Mouse (Mus musculus): ENCODE results near the gene Folr1.

Folr1 gene

DNA sequence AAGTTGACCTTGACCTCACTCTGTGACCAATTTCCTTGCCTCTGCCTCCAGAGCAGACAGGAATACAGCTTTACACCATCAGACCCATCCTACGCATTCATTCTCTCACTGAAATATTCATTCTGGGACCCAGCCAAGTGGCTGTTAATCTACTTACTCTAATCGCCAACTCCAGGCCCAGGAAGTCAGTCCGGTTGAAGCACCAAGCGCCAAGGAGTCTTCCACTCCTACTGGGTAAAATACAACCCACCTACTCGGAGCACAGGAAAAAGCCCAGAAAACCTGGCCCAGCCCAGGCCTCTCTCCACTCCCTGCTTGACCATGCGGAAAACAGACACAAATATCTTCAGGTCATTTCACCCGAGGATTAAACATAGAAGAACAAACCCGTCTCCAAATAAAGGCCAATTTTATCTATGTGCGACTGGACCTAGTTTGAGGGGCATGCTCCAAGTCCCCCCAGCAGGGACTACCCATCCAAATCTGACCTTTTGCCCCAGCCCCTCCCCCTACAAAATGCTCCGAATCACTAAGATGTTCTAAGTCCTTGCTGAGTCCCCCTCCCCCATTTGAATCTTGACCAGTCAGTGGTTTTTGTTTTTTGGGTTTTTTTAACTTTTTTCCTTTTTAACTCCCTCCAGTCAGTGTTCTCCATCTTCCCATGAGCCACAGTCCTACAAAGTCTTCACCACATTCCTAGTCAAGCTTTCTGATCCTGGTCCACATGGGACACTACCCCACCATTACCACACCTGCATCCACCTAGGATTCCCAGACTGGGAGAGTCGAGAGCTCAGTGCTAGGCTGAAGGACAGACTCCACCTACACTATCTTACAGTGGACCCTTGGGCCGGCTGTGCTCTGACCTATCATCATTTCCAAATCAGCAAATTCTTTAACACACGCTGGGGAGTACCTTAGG is 2.1 kb downstream of the Folr1 start:
- in situ Hi-C loops (cut with MboI), result no loop called here

DNA sequence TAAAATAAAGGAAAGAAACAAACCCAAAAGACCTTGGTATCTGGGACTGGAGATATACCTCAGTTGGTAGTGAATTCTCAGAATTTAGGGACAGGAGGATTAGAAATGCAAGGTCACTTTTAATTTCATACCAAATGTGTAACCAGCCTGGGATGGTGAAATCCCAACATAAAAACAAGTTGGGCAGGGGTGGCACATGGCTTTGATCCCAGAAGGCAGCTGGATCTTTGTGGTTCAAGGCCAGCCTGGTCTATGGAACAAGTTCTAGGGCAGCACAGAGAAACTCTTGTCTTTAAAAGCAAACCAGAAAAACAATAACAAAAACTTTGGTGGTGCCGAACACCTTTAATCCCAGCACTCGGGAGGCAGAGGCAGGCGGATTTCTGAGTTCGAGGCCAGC is 3.1 kb downstream of the Folr1 start:
- in situ Hi-C loops (cut with MboI), result no loop called here

DNA sequence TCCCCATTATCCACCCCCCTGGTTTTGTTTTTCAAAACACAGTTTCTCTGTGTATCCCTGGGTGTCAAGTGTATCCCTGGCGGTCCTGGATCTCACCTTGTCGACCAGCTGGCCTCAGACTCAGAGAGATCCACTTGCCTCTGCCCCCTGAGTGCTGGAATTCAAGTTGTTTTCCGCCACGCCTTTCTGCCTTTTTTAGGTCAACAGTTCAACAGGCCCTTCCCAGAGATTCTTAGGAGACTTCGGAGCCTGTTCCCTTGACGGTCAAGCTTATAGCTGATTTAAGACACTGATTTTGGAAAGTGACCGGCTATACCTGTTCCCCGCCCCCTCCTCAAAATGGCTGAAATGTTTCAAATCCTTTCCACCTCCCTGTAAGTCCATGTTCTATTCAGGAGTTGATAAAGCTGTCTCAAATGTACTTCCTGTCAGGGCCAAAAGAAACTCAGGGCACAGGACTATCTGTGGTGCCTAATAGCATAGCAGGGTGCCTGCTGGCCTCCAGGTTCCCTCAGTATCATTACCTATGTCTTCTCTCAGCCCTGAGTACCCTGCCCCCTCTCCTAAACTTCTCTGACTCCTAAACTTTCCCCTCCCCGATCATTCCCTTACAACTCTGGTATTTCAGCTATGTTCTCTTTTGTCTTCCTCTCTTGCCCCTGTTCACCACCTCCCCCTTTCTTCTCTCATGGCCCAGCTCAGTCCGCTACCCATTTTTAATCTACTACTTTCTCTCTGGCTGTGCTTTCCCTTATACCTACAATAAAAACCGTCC is 3.9 kb downstream of the Folr1 start:
- in situ Hi-C loops (cut with MboI), result no loop called here

DNA sequence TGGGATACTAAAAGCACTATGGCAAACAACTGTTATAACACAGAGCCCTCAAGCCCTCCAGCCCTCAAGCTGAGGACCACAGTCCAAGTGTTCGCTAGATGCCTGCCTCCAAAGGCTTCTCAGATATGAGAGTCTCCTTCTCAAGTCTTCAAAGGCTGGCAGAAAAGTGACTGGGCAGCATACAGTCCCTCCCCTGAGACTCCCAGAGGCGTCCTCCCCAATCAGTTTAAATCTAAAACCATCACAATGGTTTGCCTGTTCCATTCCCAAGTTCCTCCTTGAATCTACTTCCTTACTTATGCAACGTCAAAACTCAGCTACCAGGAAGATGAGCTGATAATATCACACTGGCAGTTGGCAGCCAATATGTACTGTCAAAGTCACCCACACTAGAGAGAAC is 7.2 kb downstream of the Folr1 start, which contains the start of gene Anapc15:
Gene Anapc15 (plus strand): TSS at position 301 of the 400 bp plus-strand sequence.
- in situ Hi-C loops (cut with MboI), result no loop called here

DNA sequence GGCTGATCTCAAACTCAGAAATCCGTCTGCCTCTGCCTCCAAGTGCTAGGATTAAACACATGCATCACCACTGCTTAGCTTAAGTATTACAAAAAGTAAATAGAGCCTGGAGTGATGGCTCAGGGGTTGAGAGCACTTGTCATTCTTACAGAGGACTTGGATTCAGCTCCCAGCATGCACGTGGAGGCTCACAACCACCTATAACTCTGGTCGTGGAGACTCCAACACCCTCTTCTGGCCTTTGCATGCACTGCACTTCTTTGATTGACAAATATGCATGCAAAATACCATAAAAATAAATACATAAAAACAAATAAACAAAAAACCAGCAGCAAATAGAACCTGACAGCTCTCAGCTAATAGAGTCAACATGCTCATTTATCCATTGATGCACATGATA is 8.3 kb downstream of the Folr1 start:
- in situ Hi-C loops (cut with MboI), result no loop called here

DNA sequence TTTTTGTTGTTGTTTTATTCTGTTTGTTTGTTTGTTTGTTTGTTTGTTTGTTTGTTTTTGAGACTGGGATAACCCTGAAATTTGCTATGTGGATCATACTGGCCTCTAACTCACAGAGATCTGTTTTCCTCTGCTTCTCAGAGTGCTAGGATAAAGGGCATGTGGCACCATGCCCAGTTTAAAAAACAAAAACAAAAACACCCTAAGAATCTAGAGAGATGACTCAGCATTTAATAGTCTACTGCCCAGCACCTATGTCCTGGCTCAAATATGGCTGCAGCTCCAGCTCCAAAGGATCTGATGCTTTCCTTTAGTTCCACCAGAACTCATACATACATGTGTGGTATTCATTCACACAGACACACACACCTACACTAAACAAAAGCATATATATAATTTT is 9.6 kb downstream of the Folr1 start:
- in situ Hi-C loops (cut with MboI), result no loop called here

DNA sequence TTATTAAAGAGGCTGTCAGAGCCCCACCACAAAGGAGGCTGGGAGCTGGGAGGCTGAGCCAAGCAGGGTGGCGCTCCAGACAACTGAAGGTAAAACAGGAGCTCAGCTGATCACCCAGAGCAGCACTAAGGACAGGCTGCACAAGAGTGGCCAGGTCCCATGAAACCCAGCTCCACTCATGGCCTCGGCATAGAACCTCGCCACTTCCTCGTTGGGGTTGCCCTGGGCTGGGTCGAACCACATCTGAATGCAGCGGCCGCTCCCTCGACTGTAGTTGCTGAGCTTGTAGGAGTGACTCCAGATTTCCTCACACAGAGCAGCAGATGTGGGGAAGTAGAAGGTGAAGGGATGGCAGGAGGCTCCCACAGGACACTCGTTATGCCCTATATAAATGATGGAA is 12.2 kb downstream of the Folr1 start:
- in situ Hi-C loops (cut with MboI), result no loop called here

DNA sequence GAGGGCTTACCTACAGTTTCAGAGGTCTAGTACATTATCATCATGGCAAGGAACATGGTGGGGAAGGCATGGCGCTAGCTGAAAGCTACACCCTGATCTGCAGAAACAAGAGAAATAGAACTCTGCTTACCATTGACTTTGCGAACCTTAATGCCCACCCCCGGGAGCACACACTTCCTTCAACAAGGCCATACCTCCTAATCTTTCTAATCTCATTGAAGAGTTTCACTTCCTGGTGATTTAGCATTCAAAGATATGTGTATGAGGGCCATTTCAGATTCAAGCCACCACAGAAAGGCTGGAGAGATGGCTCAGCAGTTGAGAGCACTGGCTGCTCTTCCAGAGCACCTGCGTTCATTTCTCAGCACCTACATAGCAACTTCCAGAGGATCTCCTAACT is 13.5 kb downstream of the Folr1 start, which contains the start of gene Folr2:
Gene Folr2 (minus strand): TSS at position 101 of the 400 bp plus-strand sequence.
- in situ Hi-C loops (cut with MboI), result no loop called here

DNA sequence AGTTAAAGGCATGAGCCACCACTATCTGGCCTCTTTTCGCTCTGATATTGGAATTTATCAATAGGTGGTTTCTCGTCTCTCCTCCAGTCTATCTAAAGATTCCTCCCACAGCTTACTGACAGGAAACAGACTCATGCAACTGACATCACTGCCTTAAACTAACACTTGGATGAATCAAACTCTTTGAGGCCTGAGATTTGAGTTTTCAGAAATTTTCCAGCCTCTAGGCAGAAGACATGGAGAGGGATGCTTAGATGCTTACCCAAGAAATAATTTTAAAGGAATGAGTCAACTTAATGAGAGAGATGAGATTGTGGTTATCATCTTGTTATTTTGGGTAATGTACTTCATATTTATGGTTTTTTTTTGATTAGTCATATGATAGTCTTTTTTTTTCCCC is 16.8 kb downstream of the Folr1 start:
- in situ Hi-C loops (cut with MboI), result no loop called here

DNA sequence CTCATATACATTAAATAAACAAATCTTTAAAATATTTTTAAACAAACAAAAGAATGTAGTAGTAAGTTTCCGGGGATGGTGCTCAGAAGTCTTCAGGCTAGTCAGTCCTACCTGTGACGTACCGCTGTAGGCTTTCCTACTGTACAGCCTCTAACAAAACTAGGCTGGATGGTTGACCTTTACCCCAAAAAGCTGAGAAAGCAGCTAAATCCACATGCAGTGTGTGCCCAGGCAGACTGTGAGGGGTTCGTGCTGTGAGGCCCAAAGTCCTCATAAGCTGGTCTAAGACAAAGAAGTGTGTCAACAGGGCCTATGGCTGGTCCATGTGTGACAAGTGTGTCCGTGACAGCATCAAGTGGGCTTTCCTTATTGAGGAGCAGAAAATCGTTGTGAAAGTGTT is 17.7 kb downstream of the Folr1 start:
- in situ Hi-C loops (cut with MboI), result no loop called here

DNA sequence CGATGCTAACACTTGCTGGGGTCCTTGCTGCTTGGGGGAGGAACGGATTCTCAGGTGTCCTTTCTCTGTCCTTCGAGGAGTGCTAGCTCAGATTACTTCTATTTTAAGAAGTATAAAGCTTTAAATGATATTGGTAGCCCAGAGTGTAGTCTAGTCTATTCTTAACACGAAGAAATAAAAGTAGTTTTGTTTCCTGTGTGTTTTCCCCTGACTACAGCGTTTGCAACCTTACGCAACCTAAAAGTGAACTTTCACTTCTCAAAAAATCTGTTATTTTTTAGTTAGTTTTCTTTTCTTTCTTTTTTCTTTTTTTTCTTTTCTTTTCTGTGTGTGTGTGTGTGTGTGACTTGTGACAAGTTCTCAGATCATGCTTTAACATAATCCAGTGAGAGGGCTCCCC is 18.9 kb downstream of the Folr1 start:
- in situ Hi-C loops (cut with MboI), result no loop called here

DNA sequence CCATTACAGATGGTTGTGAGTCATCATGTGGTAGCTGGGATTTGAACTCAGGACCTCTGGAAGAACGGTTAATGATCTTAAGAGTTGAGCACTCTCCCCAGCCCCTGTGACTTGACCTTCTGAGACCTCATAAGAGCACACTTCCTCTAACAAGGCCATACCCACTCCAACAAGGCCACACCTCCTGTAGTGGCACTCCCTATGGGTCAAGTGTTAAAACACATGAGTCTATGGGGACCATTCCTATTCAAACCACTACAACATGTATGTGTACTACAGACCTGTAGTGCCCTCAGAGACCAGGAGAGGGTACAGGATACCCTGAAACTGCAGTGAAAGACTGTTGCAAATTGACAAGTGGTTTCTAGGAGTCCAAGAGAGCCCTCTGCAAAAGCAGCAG is 22.7 kb downstream of the Folr1 start:
- in situ Hi-C loops (cut with MboI), result no loop called here

DNA sequence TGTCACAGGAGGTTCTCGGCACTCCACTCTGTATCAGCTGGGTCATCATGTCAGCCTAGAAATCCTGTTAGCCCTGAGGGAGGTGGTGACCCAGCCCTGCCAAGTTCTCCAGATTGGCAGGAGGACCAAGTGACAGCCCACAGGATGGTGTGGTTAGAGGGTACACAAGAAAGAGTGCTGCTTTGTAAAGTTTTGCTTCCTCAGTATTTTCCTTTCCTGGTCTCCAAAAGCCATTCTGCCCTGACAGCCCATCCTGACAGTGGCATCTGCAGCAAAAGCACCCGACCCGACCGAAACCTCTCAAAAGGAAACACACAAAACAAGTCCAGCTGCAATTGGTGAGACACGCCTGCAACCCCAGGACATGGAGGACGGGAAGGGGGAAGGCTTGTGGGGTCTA is 26.4 kb downstream of the Folr1 start:
- in situ Hi-C loops (cut with MboI), result no loop called here

DNA sequence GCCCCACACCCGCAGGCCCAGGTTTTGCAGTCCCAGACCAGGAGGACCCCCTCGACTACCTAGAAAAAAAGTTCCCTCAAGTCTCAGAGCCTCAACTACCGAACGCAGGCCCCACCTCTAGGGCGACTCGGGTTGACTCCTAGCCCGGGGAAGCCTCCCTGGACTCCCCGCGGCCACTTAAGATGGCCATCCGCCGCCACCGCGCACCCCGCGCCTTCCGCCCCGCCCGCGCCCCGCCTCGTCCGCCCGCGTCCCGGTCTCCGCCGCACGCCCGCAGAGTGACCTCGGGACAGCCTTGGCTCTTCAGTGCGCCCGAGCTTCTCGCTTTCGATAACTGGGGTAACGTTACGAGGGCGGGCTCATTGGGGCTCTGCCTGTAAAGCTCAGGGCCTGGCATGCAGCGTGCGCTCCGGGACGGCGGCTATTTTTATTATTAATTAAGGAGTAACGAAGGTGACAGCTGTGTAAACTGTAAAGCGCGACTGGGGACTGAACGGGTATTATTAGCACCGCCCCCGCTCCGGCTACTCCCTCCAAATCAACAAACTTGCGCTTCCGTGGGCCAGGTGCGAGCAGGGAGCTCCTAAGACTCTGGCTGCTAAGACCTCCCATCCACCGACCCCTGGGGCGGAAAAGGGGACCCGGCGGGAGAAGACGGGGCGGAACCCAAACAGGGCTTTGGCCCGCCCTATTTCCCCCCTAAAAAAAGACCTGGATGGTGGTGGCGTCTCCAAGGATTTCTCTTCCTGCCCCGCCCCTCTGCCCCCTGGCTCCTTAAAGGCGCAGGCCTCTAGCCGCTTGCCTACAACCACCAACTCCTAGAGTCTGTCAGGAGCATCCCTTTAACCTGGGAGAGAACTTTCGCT is 32.7 kb downstream of the Folr1 start, which contains the start of gene Inppl1:
Gene Inppl1 (minus strand): TSS at position 624 of the 866 bp plus-strand sequence.
- in situ Hi-C loops (cut with MboI), result no loop called here

DNA sequence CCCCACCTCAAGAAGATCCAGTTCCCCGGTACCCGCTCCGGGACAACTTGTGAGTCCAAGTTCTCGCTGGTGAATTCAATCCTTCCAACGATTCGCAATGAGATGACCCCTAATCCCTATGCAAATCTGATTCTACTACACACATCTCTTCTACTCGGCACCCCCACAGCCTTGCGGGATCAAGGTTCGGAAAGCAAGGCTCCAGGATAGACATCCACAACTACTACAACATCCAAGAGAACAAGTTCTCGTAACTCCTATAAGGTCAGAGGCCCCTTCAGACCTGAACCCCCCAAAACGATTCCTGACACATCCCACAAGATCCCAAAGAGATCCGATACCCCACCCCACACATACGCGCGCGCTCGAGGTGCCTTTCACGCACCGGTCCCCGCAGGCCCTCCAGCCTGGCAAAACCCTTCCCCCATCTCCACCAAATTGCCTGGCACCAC is 33.4 kb downstream of the Folr1 start:
- in situ Hi-C loops (cut with MboI), result no loop called here

DNA sequence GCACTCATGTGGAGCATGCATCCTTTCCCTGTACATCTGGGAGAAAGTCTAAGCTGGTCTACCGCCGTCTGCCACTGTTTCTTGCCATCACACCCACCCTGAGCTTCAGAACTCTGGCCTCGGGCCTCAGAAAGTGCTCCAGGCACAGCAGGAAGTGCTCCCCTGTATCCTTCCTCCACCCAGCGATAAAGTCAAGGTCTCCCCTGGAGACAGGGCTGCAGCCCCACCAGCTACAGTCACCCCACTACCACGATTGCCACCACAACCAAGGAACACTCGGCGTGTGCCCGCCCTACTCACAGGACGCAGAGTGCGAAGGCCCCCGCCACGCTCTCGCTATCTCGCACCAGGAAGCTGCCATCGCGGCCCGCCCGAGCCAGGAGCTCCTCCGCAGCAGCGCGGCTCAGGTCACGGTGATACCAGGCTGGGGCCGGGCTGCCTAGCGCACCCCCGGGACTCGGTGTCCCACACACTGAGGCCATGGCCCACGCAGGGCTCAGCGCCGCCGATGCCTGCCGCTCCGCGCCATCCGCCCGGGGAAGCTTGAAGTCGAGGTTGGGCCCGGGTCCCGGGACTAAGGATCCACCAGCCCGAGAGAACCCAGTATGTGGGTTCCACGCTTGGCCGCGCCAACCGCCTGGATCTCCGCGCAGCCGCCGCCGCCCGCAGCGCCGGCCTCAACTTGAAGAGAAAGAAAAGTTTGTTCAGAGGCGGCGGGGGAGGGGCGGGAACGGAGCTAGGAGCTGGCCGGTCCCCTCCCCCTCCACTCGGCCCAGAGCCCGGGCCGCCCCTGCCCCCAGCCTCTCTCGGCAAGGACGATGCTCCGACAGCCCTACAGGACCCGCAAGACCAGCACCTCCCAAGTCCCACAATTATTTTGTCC is 34.1 kb downstream of the Folr1 start:
- in situ Hi-C loops (cut with MboI), result no loop called here

DNA sequence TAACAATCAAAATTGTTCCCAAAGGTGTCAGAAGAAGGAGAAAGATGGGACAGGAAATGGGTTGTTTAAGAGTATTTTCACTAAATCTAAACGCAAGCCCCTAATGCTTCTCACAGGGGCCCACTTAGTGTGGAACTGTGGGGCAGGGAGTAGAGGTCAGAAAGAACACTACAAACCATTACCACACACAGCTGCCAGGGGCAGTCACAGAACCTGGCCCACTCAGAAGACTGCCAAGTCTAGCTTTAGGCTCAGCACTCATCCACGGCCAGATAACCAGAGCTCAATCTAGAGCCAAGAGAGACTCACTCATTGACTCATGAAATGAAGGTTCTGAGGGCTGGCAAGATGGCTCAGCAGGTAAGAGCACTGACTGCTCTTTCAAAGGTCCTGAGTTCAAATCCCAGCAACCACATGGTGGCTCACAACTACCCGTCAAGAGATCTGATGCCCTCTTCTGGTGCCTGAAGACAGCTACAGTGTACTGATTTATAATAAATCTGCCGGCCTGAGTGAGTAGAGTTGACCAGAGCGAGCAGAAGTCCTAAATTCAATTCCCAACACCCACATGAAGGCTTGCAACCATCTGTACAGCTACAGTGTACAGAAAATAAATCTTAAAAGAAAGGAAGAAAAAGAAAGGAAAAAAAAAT is 35.0 kb downstream of the Folr1 start:
- in situ Hi-C loops (cut with MboI), result no loop called here

DNA sequence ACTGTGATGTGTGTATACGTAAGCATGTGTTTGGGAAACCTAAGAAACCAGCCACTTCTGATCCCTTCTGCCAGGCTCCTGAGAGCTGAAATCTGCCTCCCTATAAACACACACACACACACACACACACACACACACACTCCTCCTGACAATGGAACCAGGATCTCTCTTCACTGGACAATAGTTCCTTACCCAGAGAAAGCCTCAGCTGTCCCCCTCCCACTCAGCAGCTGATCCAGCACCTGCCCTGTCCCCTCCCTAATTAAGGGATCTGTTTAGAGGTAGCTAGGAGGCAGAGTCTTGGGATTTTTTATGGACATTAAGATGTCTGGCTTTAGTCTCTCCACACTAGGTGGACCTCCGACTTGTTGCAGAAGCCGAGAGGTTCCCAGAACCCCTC is 35.7 kb downstream of the Folr1 start:
- in situ Hi-C loops (cut with MboI), result no loop called here

DNA sequence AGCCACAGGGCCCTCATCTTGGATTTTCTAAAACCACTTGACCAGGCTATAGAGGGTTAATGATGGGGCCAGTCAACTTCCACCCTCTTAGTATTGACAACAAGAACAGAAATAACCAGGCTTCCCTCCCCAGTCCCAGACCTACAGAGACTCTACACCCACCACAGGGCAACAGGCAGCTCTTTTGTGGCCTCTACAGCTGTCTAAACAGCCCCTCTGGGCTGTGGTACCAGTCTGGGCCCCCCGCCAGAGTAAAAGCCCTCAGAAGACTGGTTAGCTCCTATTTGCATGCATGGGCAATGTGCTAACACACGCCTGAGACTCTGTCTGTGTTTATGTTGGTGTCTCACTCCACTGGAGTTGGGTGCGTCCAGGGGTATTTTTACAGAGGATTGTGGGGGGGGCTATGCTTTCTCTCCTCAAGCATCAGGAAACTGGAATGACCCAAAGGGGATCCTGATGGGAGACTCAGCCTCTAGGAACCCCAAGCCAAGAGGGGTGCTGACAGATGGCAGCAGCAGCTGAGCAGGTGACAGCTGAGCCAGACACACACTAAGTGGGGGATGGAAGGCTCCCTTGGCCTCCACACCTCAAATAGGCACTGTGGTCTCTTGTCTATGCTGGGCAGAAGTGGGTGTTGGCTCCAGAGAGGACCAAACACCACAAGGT is 36.5 kb downstream of the Folr1 start:
- in situ Hi-C loops (cut with MboI), result no loop called here

DNA sequence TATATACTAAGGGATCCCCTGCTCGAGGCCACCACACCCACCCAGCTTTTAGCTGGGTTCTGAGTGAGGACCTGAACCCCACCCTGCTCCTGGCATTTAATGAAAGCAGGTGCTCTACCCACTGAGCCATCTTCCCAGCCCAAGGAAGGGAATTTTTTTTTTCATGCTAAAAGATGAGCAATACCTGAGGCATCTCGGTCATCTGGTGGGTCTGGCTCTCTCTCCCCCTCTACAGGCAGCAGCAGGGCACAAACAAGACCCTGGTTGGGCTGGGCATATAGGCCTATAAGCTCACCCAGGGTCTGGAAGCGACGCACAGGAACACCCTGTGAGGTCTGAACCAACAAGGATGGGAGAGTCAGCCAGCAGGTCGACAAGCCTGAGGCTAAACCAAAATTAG is 37.2 kb downstream of the Folr1 start:
- in situ Hi-C loops (cut with MboI), result no loop called here

Measured in mature B cell (primary cell).